Mouse (Mus musculus): ENCODE data around the gene Pcolce2. TPM values are rescaled to one million over a fixed set of nuclear protein-coding genes. Genes with fewer than 3 reads are reported as not detected.

The Pcolce2 gene
- polyA plus RNA-seq, 1 experiment = 0.06 TPM

GRCm38 (mm10) chr9:95657941-95658340 is 20.5 kb downstream of the Pcolce2 start:
- WGBS = 77% methylated on average over 2 of the region's 2 CpGs
- Histone ChIP-seq H3K27ac (ENCODE audit: insufficient read depth, low read depth, low read length) (no peak overlapping the region), H3K4me3 (ENCODE audit: low read depth, low read length) (no peak overlapping the region), H3K4me1 (ENCODE audit: control insufficient read depth, insufficient read depth, insufficient read length, low read length) (no peaks in the 10 kb centered on the region), H3K27me3 (ENCODE audit: control insufficient read depth, insufficient read depth, low read length) (no peaks in the 10 kb centered on the region; the same call in 1 of the 2 replicates), H3K36me3 (ENCODE audit: control insufficient read depth, insufficient read depth, low read length) (no peaks in the 10 kb centered on the region)
- TF ChIP-seq CTCF (IDR thresholded peaks at IDR 0.05; ENCODE audit: extremely low read depth, insufficient read length, insufficient replicate concordance, low read depth, low read length) (no peak), POLR2A (IDR thresholded peaks at IDR 0.05; ENCODE audit: low read depth, low read length) (no peak)

- no peaks in the 10 kb centered on the region for H3K4me1 ChIP-seq (ENCODE audit: control insufficient read depth, insufficient read depth, insufficient read length, low read length)
- H3K36me3 ChIP-seq (ENCODE audit: control insufficient read depth, insufficient read depth, low read length) = no peaks in the 10 kb centered on the region
- no peaks in the 10 kb centered on the region for H3K27me3 ChIP-seq (ENCODE audit: control insufficient read depth, insufficient read depth, low read length)
- TF ChIP-seq POLR2A (IDR thresholded peaks at IDR 0.05; ENCODE audit: low read depth, low read length) (no peak), CTCF (IDR thresholded peaks at IDR 0.05; ENCODE audit: extremely low read depth, insufficient read length, insufficient replicate concordance, low read depth, low read length) (no peak)
- H3K27ac ChIP-seq (ENCODE audit: insufficient read depth, low read depth, low read length) = no peak overlapping the region
- H3K4me3 ChIP-seq (ENCODE audit: low read depth, low read length) = no peak overlapping the region
- WGBS = 58% methylated on average over 10 of the region's 10 CpGs
These were observed 27.0 kb downstream of the Pcolce2 start for GRCm38 (mm10) chr9:95664290-95664989.

GRCm38 (mm10) chr9:95665835-95666234 is 28.4 kb downstream of the Pcolce2 start:
- Histone ChIP-seq H3K27me3 (ENCODE audit: control insufficient read depth, insufficient read depth, low read length) (no peaks in the 10 kb centered on the region), H3K4me3 (ENCODE audit: low read depth, low read length) (no peak overlapping the region), H3K27ac (ENCODE audit: insufficient read depth, low read depth, low read length) (no peak overlapping the region), H3K4me1 (ENCODE audit: control insufficient read depth, insufficient read depth, insufficient read length, low read length) (no peaks in the 10 kb centered on the region), H3K36me3 (ENCODE audit: control insufficient read depth, insufficient read depth, low read length) (no peaks in the 10 kb centered on the region)
- 81% methylated on average over 6 of the region's 6 CpGs for WGBS
- TF ChIP-seq CTCF (IDR thresholded peaks at IDR 0.05; ENCODE audit: extremely low read depth, insufficient read length, insufficient replicate concordance, low read depth, low read length) = no peak
- TF ChIP-seq POLR2A (IDR thresholded peaks at IDR 0.05; ENCODE audit: low read depth, low read length) = no peak

- no peaks in the 10 kb centered on the region for H3K36me3 ChIP-seq (ENCODE audit: control insufficient read depth, insufficient read depth, low read length)
- no peak overlapping the region for H3K27ac ChIP-seq (ENCODE audit: insufficient read depth, low read depth, low read length)
- H3K27me3 ChIP-seq (ENCODE audit: control insufficient read depth, insufficient read depth, low read length) = no peaks in the 10 kb centered on the region
- TF ChIP-seq CTCF (IDR thresholded peaks at IDR 0.05; ENCODE audit: extremely low read depth, insufficient read length, insufficient replicate concordance, low read depth, low read length) (no peak), POLR2A (IDR thresholded peaks at IDR 0.05; ENCODE audit: low read depth, low read length) (no peak)
- WGBS = 48% methylated on average over 9 of the region's 9 CpGs
- H3K4me3 ChIP-seq (ENCODE audit: low read depth, low read length) = no peak overlapping the region
- H3K4me1 ChIP-seq (ENCODE audit: control insufficient read depth, insufficient read depth, insufficient read length, low read length) = no peaks in the 10 kb centered on the region
These were observed 30.4 kb downstream of the Pcolce2 start for GRCm38 (mm10) chr9:95667836-95668235.

- 66% methylated on average over 5 of the region's 5 CpGs for WGBS
- no peak overlapping the region for H3K4me3 ChIP-seq (ENCODE audit: low read depth, low read length)
- H3K27ac ChIP-seq (ENCODE audit: insufficient read depth, low read depth, low read length) = no peak overlapping the region
- no peaks in the 10 kb centered on the region for H3K36me3 ChIP-seq (ENCODE audit: control insufficient read depth, insufficient read depth, low read length)
- no peaks in the 10 kb centered on the region for H3K27me3 ChIP-seq (ENCODE audit: control insufficient read depth, insufficient read depth, low read length)
- no peaks in the 10 kb centered on the region for H3K4me1 ChIP-seq (ENCODE audit: control insufficient read depth, insufficient read depth, insufficient read length, low read length)
- TF ChIP-seq POLR2A (IDR thresholded peaks at IDR 0.05; ENCODE audit: low read depth, low read length) = no peak
- TF ChIP-seq CTCF (IDR thresholded peaks at IDR 0.05; ENCODE audit: extremely low read depth, insufficient read length, insufficient replicate concordance, low read depth, low read length) = no peak
These were observed 30.9 kb downstream of the Pcolce2 start for GRCm38 (mm10) chr9:95668306-95668705.

- Histone ChIP-seq H3K4me1 (ENCODE audit: control insufficient read depth, insufficient read depth, insufficient read length, low read length) (no peaks in the 10 kb centered on the region), H3K27me3 (ENCODE audit: control insufficient read depth, insufficient read depth, low read length) (no peaks in the 10 kb centered on the region), H3K36me3 (ENCODE audit: control insufficient read depth, insufficient read depth, low read length) (no peaks in the 10 kb centered on the region), H3K4me3 (ENCODE audit: low read depth, low read length) (no peak overlapping the region), H3K27ac (ENCODE audit: insufficient read depth, low read depth, low read length) (no peak overlapping the region)
- TF ChIP-seq CTCF (IDR thresholded peaks at IDR 0.05; ENCODE audit: extremely low read depth, insufficient read length, insufficient replicate concordance, low read depth, low read length) (no peak), POLR2A (IDR thresholded peaks at IDR 0.05; ENCODE audit: low read depth, low read length) (no peak)
- WGBS = 90% methylated on average over 3 of the region's 3 CpGs
These were observed 34.9 kb downstream of the Pcolce2 start for GRCm38 (mm10) chr9:95672331-95672730.

- Histone ChIP-seq H3K27ac (ENCODE audit: insufficient read depth, low read depth, low read length) (no peak overlapping the region), H3K27me3 (ENCODE audit: control insufficient read depth, insufficient read depth, low read length) (no peaks in the 10 kb centered on the region), H3K4me1 (ENCODE audit: control insufficient read depth, insufficient read depth, insufficient read length, low read length) (no peaks in the 10 kb centered on the region), H3K36me3 (ENCODE audit: control insufficient read depth, insufficient read depth, low read length) (no peaks in the 10 kb centered on the region), H3K4me3 (ENCODE audit: low read depth, low read length) (no peak overlapping the region)
- TF ChIP-seq CTCF (IDR thresholded peaks at IDR 0.05; ENCODE audit: extremely low read depth, insufficient read length, insufficient replicate concordance, low read depth, low read length) (peak; percentile 32; the same call in 1 of the 2 replicates), POLR2A (IDR thresholded peaks at IDR 0.05; ENCODE audit: low read depth, low read length) (no peak)
- whole genome bisulfite sequencing = 80% methylated on average over 6 of the region's 6 CpGs
These were observed 35.4 kb downstream of the Pcolce2 start for GRCm38 (mm10) chr9:95672760-95673159.
